Mouse (Mus musculus) thymus, postnatal 14 days (tissue): ENCODE data around the gene Gabrr1.
"Not testable (repeated sequence)": the region's sequence is repeated elsewhere in the genome, so short reads cannot be mapped to it uniquely, and the experiment has no call there.

Experiments used
- DNase-seq: peaks from one replicate; pipeline ENCODE4 v3.0.0; 2021

The Gabrr1 gene

GRCm38 (mm10) chr4:33132221-33132620 lies at the start of gene Gabrr1:
TSS of gene Gabrr1 (plus strand) at chr4:33132521.
- no peak for DNase-seq

GRCm38 (mm10) chr4:33099118-33099694 lies 33.1 kb upstream of the Gabrr1 start:
- no peak for DNase-seq

GRCm38 (mm10) chr4:33109720-33110458 lies 22.4 kb upstream of the Gabrr1 start:
- DNase-seq: peak; percentile 11

GRCm38 (mm10) chr4:33110845-33111244 lies 21.5 kb upstream of the Gabrr1 start:
- peak; percentile 36 for DNase-seq

DNA sequence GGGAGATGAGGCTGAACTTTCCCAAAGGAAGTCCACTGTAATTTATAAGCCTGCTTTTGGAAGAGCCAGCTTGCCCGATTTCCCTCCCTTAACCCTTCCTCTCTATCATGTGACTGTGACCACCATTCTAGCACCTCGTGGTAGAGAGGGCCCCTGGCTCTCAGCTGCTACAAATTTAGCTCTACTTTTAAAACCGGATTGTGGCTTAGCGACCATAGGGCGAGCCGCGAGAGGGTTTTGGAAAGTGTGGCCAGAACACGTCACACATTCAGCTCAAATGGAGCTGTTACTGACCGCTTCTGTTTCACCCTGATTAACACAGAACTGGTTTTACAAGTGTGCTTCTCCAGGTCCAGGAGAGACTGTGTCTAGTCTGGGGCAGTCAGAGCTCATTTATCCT lies 21.0 kb upstream of the Gabrr1 start:
- DNase-seq: peak; percentile 6

GRCm38 (mm10) chr4:33112866-33113265 lies 19.5 kb upstream of the Gabrr1 start:
- DNase-seq: not testable (repeated sequence)

- peak; percentile 84 for DNase-seq
Observed at GRCm38 (mm10) chr4:33119118-33119517, 13.2 kb upstream of the Gabrr1 start.

DNA sequence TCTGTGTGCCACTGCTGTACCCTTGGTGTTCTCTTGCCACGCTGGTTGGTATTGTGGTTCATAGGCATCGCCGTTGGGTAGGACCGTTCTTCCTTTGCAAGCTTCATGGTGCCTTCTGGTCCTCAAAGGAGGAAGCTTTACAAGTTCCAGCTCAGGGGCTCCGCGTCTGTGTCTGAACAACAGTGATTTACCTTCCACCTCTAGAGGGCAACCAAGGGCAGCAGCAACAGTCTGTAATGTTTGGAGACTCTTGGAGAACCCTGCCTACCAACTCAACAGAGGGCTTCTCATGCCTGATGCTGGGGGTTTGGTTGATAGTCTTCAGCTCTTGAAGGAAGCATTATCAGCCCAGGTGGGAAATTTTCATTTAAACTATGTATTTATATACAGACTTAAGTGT lies 7.8 kb upstream of the Gabrr1 start:
- DNase-seq: peak; percentile 63

GRCm38 (mm10) chr4:33125409-33126084 lies 6.8 kb upstream of the Gabrr1 start:
- DNase-seq: no peak

- DNase-seq: no peak
Observed at GRCm38 (mm10) chr4:33146679-33147291, 14.5 kb downstream of the Gabrr1 start.

DNA sequence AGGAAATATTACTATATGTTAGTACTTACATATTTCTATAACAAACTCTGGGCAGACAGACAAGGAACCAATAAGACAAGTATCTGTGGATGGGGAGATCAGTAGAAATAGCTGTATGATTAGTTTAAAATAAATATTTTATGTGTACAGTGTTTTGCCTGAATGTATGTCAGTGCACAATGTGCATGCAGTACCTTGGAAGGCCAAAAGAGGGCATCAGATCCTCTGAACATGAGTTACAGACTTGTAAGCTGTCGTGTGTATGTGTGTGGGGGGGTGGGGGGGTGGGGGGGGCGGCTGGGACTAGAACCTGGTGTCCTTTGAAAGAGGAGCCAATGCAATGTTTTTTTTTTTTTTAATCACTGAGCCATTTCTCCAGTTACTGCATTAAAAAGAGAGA lies 15.5 kb downstream of the Gabrr1 start:
- DNase-seq: peak; percentile 64

DNA sequence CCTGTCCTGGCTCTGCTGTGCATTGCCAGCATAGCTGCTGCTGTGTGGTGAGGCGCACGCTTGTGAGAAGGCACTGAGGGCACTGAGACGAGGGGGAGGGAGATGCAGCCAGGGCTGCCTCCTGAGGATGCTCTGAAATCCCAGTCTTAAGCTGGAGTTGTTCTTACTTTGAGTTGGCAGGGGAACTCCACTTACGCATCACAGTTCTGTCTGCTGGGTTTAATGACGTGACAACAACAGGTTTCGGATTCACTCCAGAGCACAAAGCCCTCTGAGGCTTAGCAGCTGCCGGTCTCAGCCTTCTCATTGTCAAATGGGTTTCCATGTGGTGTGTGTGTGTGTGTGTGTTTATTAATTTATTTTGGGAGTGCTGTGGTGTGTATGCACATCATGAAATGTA lies 16.8 kb downstream of the Gabrr1 start:
- no peak for DNase-seq

DNA sequence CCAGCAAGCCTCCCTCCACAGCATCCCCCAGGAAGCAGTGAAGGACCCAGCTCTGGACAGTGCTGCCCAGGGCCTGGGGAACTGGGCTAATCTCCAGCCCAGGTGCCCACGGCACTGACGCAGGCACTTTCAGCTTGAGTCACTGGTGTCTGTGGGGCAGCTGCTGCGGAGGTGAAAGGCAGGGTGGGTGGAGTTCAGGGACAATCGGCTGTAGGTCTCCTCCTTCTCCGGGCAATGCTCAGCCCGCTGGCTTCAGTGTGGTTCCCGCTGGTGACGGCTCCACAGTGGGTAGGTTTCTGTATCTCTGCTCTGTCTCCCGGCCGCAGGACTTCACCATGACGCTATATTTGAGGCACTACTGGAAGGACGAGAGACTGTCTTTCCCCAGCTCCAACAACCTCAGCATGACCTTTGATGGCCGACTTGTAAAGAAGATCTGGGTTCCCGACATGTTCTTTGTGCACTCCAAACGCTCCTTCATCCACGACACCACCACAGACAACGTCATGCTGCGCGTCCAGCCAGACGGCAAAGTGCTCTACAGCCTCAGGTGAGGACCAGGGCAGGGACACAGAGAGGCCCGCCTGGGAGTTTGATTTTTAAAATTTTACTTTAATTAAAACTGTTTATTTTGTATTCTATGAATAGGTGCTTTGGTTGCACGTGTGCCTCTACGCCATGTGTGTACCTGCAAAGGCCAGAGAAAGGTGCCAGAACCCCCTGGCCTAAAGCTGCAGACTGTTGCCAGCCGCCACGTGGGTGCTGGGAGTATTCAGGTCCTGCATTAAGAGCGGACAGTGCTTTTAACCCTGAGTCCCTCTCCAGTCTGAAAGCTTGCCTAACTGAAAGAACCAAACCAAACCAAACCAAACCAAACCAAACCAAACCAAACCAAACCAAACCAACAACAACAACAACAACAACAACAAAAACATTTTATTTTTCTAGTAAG lies 20.0 kb downstream of the Gabrr1 start:
- no peak for DNase-seq

GRCm38 (mm10) chr4:33183477-33183876 lies 51.2 kb downstream of the Gabrr1 start:
- DNase-seq: no peak

- no peak for DNase-seq
Observed at GRCm38 (mm10) chr4:33188164-33188563, 55.8 kb downstream of the Gabrr1 start.

DNA sequence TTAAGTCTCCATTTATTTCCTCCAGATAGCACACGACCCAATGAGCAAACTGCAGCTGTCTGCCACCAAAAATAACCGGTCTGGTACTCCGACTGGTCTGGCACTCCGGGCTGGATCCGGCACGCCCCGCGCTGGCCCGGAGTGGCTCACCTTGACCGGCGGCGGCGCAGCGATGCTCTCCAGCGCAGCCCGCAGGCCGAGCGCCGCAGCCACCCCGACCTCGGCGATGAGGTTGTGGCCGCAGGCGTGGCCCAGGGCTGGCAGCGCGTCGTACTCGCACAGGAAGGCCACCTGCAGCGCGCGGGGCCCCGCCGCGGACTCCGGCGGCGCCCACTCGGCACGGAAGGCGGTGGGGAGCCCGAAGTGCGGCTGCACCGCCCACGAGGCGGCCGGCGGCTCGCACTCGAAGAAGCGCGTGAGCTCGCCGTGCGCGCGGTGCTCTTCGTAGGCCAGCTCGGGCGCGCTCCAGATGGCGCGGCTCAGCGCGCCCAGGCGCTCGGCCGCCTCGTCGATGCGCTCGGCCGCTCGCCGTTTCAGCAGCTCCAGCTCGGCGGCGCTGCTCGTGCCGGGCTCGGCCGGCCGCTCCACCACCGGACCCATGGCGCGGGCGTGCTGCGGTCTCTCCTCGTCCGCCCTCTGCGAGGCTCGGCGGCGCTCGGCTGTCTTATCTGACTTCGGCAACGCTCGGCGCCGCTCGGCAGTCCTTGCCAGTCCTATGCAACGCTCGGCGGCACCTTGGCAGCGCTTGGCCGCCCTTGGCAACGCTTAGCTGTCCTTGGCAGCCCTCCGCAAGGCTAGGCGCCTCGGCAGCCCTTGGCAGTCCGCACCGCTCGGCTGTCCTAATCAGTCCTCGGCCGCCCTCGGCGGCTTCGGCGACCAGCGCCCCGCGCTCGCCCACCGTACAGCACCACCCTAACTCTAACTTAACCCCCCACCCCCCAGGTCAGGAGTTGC lies 56.7 kb downstream of the Gabrr1 start:
- peak; percentile 54 for DNase-seq

DNA sequence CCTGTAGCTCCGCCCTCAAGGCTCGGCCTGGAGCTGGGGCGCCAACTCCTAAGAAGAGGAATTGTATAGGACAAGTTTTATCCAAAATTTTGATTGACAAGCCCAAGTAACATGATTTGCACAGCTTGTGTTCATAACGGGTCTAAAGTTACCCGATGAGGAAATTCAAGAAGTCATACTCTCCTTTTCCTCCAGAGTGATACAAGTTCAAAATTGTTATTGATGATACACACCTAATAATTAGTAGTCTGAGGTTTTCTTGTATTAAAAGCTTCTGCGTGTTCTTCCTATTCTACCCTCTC lies 57.4 kb downstream of the Gabrr1 start, which contains the start of gene Pm20d2:
TSS of gene Pm20d2 (minus strand) at position 3 of the 302 bp plus-strand sequence.
- DNase-seq: no peak

DNA sequence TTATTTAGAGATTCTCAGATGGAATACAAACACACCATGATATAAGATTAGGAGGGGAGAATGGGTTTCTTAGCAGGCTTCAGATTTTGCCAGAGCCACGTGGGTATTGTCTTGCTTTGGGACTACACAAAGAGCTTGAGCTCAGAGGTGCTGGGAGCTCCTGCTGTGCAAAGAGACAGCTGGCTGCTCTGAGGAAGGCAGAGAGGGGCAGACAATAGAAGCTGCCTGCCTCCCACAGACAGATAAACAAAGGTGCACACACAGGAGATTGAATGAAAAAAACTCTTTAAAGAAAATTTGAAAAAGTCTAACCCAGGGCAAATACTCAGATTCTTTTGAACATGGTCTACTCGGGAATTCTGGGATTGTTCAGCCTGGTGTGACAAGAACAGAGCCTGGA lies 65.8 kb downstream of the Gabrr1 start:
- DNase-seq: no peak

GRCm38 (mm10) chr4:33204682-33205081 lies 72.4 kb downstream of the Gabrr1 start:
- DNase-seq: peak; percentile 63

- no peak for DNase-seq
Observed at GRCm38 (mm10) chr4:33207551-33207950, 75.2 kb downstream of the Gabrr1 start.
